Mouse (Mus musculus) right cerebral cortex, postnatal 25 days (tissue): ENCODE measurements at regions not wholly inside any gene's neighbourhood (a gene's known extent, or its start where the extent isn't known, plus 50 kb on each side); places are given as distances from the start of the nearest gene placed in this dataset.

ENCODE experiments used
- DNase-seq: peaks from one replicate; pipeline ENCODE4 v3.0.0; 2022

DNA sequence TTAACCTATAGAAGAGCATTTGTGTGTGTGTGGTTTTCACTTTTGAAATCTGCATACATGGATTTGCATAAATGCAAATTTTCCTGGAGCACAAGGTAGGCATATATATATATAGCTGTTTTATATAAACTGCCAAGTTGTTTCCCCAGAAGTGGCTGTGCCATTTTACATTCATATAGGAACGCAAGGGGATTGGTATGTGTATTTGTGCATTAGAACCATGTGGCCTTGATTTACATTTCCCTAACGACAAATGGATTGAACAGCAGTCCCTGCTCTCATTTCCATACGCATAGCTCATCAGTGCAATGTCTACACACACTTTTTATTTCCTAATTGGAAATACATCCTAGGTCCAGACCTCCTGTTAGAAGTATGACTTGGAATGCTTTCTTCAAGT lies 1069.9 kb downstream of the Synb start:
- no peak for DNase-seq

DNA sequence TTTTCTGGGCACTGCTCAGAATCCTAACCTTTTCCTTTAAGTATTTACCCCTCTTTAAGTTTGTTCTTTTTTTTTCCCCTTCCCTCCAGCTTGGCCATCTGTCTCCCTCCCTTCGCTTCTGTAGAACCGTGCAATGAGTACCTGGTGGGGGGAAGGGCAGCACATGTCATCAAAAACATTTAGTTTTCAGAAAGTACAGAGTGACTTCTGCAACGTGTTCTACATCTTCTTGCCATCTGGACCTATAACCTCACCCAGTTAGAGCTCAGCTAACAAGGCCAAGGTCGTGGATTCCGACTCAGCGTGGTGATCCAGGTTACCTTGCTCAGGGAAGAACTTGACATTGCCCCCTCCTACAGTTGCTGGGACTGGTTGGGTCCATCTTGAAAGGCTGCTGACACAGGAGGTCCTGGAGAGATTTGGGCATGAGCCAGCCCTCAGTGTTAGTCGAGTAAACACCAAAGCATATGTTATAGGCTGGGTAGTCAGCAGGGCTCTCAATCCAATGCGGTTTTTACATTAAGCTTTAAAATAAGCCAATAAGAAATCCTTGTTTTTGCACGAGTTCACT lies 1075.0 kb downstream of the Synb start:
- DNase-seq: no peak

DNA sequence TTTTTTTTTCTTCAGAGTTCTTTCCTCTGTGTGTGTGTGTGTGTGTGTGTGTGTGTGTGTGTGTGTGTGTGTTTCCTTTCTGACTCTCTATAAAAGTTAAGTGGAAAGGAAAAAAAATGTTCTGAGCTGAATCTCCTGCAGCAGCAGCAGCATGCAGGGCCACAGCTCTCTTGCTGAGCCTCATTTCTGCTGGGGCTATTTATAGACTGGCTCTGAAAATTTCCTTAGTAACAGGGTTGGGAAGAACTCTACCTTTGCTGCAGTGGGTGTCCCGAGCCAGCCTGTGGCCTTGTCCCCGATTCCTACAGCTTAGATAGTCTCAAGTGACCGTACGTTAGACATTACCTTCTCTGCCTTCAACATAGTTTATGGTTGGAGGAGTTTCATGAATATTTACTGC lies 1075.6 kb downstream of the Synb start:
- DNase-seq: peak; percentile 34

DNA sequence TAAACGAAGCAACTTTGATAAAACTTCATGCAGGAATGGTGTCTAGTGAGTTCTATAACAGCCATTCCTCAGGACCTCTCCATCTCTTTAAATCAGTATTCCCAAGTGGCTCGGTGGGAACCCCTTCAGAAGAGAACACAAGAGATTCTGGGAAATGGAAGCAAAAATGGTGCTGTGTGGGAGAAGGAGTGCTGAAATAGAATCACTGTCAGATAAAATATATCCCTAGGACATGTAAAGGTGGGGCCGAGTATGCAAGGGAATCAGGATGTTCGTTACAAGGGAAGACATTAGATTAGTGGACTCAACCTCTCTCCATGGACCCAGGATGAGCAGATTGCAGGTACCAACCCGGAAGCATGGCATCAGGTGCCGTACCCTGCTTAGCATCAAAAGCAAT lies 1076.1 kb downstream of the Synb start:
- DNase-seq: no peak

DNA sequence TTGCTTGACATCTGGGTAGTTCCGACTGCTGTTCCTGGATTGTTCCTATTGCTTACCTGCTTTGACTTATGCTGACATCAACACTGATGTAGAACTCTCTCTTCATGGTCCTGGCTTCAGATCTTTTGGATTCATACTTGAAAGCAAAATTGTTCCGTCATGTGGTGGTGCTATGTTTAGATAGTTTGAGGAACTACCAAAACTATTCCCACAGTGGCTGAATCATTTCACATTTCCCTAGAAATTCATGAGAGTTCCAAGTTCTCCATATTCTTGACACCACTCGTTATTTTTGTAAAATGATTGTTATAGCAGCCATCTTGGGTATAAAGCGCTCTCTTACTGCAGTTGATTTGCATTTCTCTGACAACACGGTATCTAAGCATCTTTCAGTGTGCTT lies 1080.2 kb downstream of the Synb start:
- DNase-seq: no peak

DNA sequence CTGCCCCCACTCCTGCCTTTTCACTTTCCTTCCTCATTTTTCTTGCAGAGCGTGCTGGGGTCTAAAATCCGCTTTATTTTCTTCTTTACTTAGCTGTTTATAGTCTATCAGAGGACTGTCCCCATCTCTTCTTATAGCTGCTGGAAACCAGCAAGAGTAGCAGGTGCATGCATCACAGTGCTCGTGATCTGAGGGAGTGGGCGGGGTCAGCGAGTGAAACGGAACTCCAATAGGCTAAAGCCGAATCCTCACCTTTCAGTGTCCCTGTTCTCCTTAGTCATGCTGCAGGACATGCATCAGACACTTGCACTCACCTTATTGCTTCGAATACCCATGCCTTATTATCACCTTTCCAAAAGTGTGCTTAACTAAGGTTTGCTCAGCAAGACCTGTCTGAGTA lies 1095.3 kb downstream of the Synb start:
- no peak for DNase-seq

DNA sequence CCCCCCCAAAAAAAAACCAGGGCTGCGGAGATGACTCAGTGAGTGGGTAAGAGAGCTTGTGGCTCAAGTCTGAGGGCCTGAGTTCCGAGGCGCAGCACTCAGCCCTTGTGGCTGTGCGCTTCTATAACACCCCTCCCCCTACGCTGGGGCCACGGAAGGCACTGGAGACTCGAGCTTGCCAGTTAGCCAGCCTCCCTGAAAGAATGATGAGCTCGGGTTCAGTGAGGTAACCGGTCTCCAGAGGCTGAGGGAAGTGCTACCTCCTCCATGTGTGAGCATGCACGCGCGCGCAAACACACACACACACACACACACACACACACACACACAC lies 1096.7 kb downstream of the Synb start:
- DNase-seq: no peak

DNA sequence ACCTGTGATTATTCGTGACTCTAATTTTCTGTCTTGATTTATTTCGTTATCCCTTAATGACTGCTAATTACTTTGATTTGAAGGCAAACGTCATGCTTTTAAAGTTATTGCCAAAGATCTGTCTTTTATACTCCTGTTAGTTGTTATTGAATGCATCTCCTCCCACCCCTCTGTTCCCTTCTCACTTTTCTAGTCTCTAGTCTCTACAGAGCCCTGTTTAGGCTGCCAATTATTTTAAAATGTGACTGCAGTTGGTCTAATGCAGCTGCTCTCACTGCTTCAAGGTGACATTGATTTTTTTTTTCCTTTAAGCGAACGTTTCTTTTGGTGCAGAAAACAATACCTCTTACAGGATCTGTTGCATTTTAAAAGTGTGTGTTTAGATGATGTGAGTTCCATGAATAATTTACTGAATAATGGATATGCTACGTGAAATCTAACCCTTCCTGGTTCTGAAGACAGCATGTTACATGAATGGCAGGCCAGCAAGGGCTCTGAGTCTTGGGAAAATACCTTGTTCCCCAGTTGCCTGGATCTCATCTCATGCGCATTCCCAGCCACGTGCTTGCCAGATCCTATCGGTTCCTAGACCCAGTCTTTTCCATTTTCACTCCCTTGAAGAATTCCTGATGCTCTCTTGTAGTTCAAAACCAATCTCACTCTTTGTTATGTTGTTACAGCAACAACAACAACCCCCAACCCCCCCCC lies 1097.2 kb downstream of the Synb start:
- no peak for DNase-seq

DNA sequence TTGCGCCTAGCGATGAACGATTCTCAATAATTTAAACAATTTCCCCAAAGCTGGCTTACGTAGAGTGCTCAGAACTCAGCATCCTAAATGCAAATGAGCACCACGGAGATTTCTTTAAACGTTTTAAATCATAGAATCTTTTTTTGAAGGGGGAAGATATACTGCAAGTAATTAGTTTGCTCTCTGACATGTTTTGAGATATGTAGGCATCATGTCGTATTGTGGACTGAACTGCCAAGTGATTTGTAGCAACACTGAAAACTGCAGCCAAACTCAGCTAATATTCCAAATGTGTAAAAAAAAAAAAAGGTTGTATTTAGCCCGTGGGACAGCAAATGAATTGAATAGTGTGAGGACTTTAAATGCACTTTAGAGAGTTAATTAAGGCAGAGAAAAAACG lies 1097.9 kb downstream of the Synb start:
- no peak for DNase-seq

DNA sequence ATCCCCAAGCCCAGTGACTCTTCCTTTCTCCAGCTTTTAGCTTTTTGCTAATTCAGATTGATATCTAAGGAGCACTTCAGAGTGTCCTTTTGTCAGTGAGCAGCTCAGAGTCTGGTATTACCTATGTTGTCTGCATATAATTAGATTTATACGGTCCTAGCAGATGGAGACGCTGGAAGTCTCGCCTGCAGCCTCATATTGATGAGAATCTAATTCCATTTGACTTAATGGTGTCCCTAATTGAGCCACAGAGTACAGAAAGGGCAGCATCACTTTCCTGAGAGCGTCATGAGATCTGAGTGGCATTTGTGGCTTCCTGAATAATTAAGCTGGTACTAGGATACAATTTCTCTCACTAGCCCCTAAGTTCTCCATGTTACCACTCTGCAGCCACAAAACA lies 1104.2 kb downstream of the Synb start:
- DNase-seq: no peak

DNA sequence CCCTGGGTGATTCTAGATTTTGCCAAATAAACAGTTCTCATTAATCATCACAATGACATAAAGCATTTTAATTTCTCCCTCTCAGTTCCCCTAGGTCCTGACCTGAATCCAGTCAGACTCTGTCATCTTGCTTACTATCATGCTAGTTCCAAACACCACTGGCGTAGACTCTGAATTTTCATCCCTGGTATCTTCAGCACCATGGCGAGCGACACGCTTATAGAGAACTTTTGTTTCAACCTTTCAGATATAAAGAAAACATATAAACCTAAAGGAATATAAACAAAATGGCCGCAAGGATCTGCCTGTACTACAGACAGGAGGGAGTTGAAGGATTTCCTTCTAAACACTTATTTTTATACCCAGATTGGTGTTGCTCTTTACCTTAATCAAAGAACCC lies 1105.8 kb downstream of the Synb start:
- DNase-seq: no peak

DNA sequence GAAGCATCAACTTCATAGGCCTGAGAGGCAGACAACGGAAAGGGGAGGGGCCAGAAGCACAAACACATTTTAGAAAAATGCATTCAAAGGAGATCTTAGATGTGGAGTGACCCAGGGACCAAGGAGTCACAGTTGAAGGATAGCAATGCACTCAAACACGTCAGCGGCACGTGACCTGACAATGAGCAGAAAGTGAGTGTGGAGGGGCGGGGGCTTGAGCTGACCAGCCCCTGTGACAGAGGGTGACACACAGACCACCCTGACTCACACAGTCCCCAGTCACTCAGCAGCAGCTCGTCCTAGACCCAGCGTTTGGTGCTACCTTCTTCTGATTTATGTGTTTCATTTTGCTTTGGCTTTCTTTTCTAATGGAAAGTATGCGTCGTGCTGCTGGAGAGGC lies 1111.5 kb downstream of the Synb start:
- no peak for DNase-seq

DNA sequence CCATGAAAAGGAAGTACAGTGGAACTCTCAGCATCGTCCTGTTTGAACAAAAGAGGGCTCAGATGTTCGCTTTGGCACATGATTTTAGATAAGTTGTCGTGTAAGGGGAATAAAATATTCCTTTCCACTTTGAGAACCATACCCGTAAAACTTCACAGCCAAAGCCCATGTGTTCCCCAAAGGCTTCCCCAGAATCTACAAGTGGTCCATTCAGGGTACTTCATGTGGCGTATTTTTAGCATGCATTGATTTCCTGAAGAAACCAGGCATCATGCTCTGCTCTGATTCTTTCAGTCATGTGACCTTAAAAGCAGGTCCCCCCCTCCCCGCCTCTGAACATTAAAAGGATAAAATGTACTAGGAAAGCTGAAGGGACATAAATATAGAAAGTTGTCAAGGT lies 1112.9 kb downstream of the Synb start:
- no peak for DNase-seq
